Mouse (Mus musculus): ENCODE data around the gene Ace. TPM values are rescaled to one million over a fixed set of nuclear protein-coding genes. Genes with fewer than 3 reads are reported as not detected.

The Ace gene
- polyA plus RNA-seq, 1 experiment, result 0.27 TPM

DNA sequence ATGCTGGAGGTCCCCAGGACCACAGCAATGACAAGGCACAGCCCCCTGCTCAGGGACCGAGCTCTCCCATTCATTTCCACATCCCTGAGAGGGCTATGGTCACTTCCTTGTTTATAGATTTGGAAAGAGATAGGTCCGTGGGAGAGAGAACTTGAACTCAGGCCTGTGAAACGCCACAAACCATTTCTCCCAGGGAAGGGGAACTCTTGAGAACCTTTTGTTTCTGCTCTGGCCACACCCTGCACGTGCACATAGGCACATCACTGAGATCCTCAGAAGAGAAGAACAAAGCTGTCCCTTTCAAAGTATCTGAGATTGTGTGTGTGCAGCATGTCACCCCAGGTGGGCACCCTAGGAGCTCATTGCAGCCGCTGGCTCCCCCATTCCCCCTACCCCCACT, 10.9 kb downstream of the Ace start:
- TF ChIP-seq CTCF (IDR thresholded peaks at IDR 0.05; ENCODE audit: low read depth, low read length) (no peak), POLR2A (IDR thresholded peaks at IDR 0.05; ENCODE audit: borderline replicate concordance, low read depth, low read length) (no peak)
- Histone ChIP-seq H3K4me1 (ENCODE audit: control insufficient read depth, insufficient read depth, low read length) (peaks cover 9% of the 10 kb centered on the region), H3K4me3 (ENCODE audit: insufficient read depth, low read length) (no peak overlapping the region), H3K27ac (ENCODE audit: insufficient read depth, low read depth, low read length) (no peak overlapping the region)

- Histone ChIP-seq H3K27ac (ENCODE audit: insufficient read depth, low read depth, low read length) (no peak overlapping the region), H3K4me1 (ENCODE audit: control insufficient read depth, insufficient read depth, low read length) (no peaks in the 10 kb centered on the region), H3K4me3 (ENCODE audit: insufficient read depth, low read length) (no peak overlapping the region)
- TF ChIP-seq POLR2A (IDR thresholded peaks at IDR 0.05; ENCODE audit: borderline replicate concordance, low read depth, low read length) (no peak), CTCF (IDR thresholded peaks at IDR 0.05; ENCODE audit: low read depth, low read length) (no peak)
Measured at GRCm38 (mm10) chr11:105984452-105984851, 16.7 kb downstream of the Ace start.

- no peak for TF ChIP-seq POLR2A (IDR thresholded peaks at IDR 0.05; ENCODE audit: borderline replicate concordance, low read depth, low read length)
- no peak for TF ChIP-seq CTCF (IDR thresholded peaks at IDR 0.05; ENCODE audit: low read depth, low read length)
- Histone ChIP-seq H3K4me3 (ENCODE audit: insufficient read depth, low read length) (no peak overlapping the region), H3K27ac (ENCODE audit: insufficient read depth, low read depth, low read length) (no peak overlapping the region), H3K4me1 (ENCODE audit: control insufficient read depth, insufficient read depth, low read length) (peaks cover 6% of the 10 kb centered on the region)
Measured at GRCm38 (mm10) chr11:105987446-105987845, 19.7 kb downstream of the Ace start.

GRCm38 (mm10) chr11:105989446-105989845, 21.7 kb downstream of the Ace start:
- Histone ChIP-seq H3K27ac (ENCODE audit: insufficient read depth, low read depth, low read length) (no peak overlapping the region), H3K4me1 (ENCODE audit: control insufficient read depth, insufficient read depth, low read length) (peaks cover 6% of the 10 kb centered on the region), H3K4me3 (ENCODE audit: insufficient read depth, low read length) (no peak overlapping the region)
- TF ChIP-seq POLR2A (IDR thresholded peaks at IDR 0.05; ENCODE audit: borderline replicate concordance, low read depth, low read length) (no peak), CTCF (IDR thresholded peaks at IDR 0.05; ENCODE audit: low read depth, low read length) (no peak)

GRCm38 (mm10) chr11:105990231-105990630, 22.5 kb downstream of the Ace start:
- Histone ChIP-seq H3K4me1 (ENCODE audit: control insufficient read depth, insufficient read depth, low read length) (peaks cover 6% of the 10 kb centered on the region), H3K4me3 (ENCODE audit: insufficient read depth, low read length) (no peak overlapping the region), H3K27ac (ENCODE audit: insufficient read depth, low read depth, low read length) (no peak overlapping the region)
- TF ChIP-seq POLR2A (IDR thresholded peaks at IDR 0.05; ENCODE audit: borderline replicate concordance, low read depth, low read length) (no peak), CTCF (IDR thresholded peaks at IDR 0.05; ENCODE audit: low read depth, low read length) (no peak)

GRCm38 (mm10) chr11:105994375-105994774, 26.6 kb downstream of the Ace start, which contains the start of gene Ace3:
TSS of gene Ace3 (plus strand) at chr11:105994675.
- TF ChIP-seq POLR2A (IDR thresholded peaks at IDR 0.05; ENCODE audit: borderline replicate concordance, low read depth, low read length) (no peak), CTCF (IDR thresholded peaks at IDR 0.05; ENCODE audit: low read depth, low read length) (no peak)
- H3K27ac ChIP-seq (ENCODE audit: insufficient read depth, low read depth, low read length), result no peak within 1 kb of the TSS
- peaks cover 6% of the 10 kb centered on the region for H3K4me1 ChIP-seq (ENCODE audit: control insufficient read depth, insufficient read depth, low read length)
- H3K4me3 ChIP-seq (ENCODE audit: insufficient read depth, low read length), result no peak within 1 kb of the TSS

- TF ChIP-seq POLR2A (IDR thresholded peaks at IDR 0.05; ENCODE audit: borderline replicate concordance, low read depth, low read length) (no peak), CTCF (IDR thresholded peaks at IDR 0.05; ENCODE audit: low read depth, low read length) (no peak)
- Histone ChIP-seq H3K4me1 (ENCODE audit: control insufficient read depth, insufficient read depth, low read length) (no peaks in the 10 kb centered on the region), H3K27ac (ENCODE audit: insufficient read depth, low read depth, low read length) (no peak overlapping the region), H3K4me3 (ENCODE audit: insufficient read depth, low read length) (no peak overlapping the region)
Measured at GRCm38 (mm10) chr11:106000062-106000461, 32.3 kb downstream of the Ace start.

GRCm38 (mm10) chr11:106001718-106002117, 34.0 kb downstream of the Ace start:
- Histone ChIP-seq H3K27ac (ENCODE audit: insufficient read depth, low read depth, low read length) (no peak overlapping the region), H3K4me3 (ENCODE audit: insufficient read depth, low read length) (no peak overlapping the region), H3K4me1 (ENCODE audit: control insufficient read depth, insufficient read depth, low read length) (no peaks in the 10 kb centered on the region)
- no peak for TF ChIP-seq POLR2A (IDR thresholded peaks at IDR 0.05; ENCODE audit: borderline replicate concordance, low read depth, low read length)
- no peak for TF ChIP-seq CTCF (IDR thresholded peaks at IDR 0.05; ENCODE audit: low read depth, low read length)

GRCm38 (mm10) chr11:106004576-106004975, 36.8 kb downstream of the Ace start:
- Histone ChIP-seq H3K4me1 (ENCODE audit: control insufficient read depth, insufficient read depth, low read length) (no peaks in the 10 kb centered on the region), H3K4me3 (ENCODE audit: insufficient read depth, low read length) (no peak overlapping the region), H3K27ac (ENCODE audit: insufficient read depth, low read depth, low read length) (no peak overlapping the region)
- TF ChIP-seq POLR2A (IDR thresholded peaks at IDR 0.05; ENCODE audit: borderline replicate concordance, low read depth, low read length), result no peak
- TF ChIP-seq CTCF (IDR thresholded peaks at IDR 0.05; ENCODE audit: low read depth, low read length), result no peak

DNA sequence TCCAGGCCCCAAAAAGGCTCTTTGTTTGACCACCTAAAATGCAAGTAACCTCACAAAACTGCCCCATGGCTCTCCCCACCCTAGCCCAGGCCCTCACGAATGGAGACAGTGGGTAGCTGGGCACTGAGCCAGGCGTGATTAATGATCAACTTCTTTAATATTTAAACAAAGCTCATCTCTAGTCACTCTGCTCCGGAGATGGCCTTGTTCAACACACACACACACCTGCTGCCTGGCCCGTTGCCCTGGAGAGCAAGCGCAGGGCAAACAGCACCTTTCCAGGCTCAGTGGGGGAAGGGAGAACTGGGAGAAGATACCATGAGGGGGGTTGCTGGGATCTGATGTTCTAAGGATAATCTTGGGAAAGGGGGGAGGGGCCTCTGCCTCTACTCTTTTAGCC, 38.2 kb downstream of the Ace start:
- Histone ChIP-seq H3K4me1 (ENCODE audit: control insufficient read depth, insufficient read depth, low read length) (no peaks in the 10 kb centered on the region), H3K4me3 (ENCODE audit: insufficient read depth, low read length) (no peak overlapping the region), H3K27ac (ENCODE audit: insufficient read depth, low read depth, low read length) (no peak overlapping the region)
- TF ChIP-seq CTCF (IDR thresholded peaks at IDR 0.05; ENCODE audit: low read depth, low read length) (no peak), POLR2A (IDR thresholded peaks at IDR 0.05; ENCODE audit: borderline replicate concordance, low read depth, low read length) (no peak)

GRCm38 (mm10) chr11:106007821-106008220, 40.1 kb downstream of the Ace start, which contains the start of gene Kcnh6:
TSS of gene Kcnh6 (plus strand) at chr11:106008124.
- H3K27ac ChIP-seq (ENCODE audit: insufficient read depth, low read depth, low read length), result no peak within 1 kb of the TSS
- H3K4me1 ChIP-seq (ENCODE audit: control insufficient read depth, insufficient read depth, low read length), result no peaks in the 10 kb centered on the region
- H3K4me3 ChIP-seq (ENCODE audit: insufficient read depth, low read length), result no peak within 1 kb of the TSS
- TF ChIP-seq CTCF (IDR thresholded peaks at IDR 0.05; ENCODE audit: low read depth, low read length), result no peak
- TF ChIP-seq POLR2A (IDR thresholded peaks at IDR 0.05; ENCODE audit: borderline replicate concordance, low read depth, low read length), result no peak

All from bone marrow macrophage, adult 2 months (primary cell).